Mouse (Mus musculus): ENCODE data around the gene Ptbp3. TPM values are rescaled to one million over a fixed set of nuclear protein-coding genes. Genes with fewer than 3 reads are reported as not detected.

The Ptbp3 gene
- total RNA-seq, 2 experiments from 2014 or later, result 30.4 to 31.2 TPM

DNA sequence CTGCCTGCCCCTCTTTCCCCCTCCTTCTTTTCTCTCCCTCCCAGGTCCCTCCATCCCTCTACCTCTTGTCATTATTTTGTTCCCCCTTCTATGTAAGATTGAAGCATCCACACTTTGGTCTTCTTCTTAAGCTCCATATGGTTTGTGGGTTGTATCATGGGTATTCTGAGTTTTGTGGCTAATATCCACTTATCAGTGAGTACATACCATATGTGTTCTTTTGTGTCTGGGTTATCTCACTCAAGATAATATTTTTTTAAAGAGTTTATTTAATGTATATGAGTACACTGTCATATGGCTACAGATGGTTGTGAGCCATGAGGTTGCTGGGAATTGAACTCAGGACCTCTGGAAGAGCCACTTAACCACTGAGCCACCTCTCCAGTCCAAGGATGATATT, 38.8 kb downstream of the Ptbp3 start:
- DNase-seq, result no peak
- intact Hi-C loops (cut with DNase I), result no loop called here

- no peak for DNase-seq
- intact Hi-C loops (cut with DNase I), result no loop called here
Measured at GRCm38 (mm10) chr4:59509558-59509957, 39.6 kb downstream of the Ptbp3 start.

DNA sequence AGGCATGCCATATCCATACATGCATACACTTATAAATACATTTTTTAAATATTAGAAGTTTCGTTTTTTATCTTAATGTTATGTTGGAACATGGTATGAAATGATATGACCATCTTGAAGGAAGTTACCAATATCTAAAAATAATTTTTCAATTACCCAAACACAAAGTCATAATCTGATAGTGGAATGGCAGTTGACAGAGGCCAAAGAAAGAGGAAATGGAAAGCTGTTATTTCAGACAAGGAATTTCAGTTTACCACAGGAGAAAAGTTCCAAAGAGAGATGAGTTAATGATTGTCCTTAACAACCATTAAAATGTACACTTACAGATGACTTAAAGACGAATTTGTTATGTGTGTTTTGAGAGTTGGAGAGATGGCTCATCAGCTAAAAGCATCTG, 41.4 kb downstream of the Ptbp3 start:
- intact Hi-C loops (cut with DNase I), result no loop called here
- DNase-seq, result no peak

DNA sequence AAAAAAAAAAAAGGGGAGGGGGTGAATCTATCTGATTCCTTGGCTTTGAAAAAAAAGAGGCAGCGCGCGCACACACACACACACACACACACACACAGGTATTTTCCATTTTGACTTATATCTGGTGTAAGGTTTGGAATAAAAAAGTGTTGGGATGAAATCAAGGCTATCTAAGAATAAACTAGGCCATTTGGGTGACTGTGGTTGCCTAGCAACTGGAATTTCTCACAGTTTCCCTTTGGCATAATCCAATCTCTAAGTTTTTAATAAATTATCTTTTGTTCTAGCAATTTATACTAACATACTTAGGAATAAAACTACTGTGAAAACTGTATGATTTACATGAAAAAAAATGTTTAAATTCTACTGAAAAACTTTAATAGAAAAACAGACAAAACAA, 42.5 kb downstream of the Ptbp3 start:
- no peak for DNase-seq
- intact Hi-C loops (cut with DNase I), result no loop called here

DNA sequence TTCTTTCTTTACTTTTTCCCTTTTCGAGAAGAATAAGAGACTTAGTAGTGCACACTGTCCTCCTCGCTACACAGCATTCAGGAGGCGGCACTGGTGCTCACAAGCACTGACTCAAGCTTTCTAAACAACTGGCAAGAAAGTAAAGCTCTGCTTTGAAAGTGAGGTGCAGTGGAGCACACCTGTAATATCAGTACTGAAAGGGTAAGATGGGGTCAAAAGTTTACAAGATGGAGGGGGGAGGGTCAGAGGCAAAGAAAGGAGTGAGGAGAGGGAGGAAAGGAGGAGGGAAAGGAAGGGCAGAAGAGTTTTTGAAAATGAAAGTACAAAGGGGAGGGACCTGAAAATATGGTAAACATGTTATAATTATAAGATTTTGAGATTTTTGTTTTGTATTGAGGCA, 43.7 kb downstream of the Ptbp3 start:
- intact Hi-C loops (cut with DNase I), result no loop called here

GRCm38 (mm10) chr4:59491097-59491496, 58.1 kb downstream of the Ptbp3 start:
- intact Hi-C loops (cut with DNase I), result no loop called here
- DNase-seq, result no peak

More for the DNA sequence above, 43.7 kb downstream of the Ptbp3 start:
- no peak for DNase-seq

DNA sequence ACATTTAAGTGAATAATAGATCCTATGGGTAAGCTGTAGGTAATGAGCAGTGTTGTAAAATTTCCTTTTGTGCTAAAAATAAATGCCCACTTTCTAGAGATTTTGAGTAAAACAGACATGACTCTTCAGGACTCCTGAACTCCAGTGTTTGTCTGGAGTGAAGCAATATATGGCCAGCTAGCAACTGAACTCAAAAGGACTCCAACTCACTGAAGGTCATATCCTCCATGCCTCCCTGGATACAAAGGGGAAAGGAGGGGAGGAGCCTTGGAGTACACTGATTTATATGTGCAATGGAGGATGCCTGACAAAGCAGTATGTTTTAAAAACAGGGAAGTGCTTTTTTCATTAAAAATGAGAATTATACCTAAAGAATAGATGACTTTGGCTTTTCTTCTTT, 77.9 kb downstream of the Ptbp3 start:
- no peak for DNase-seq
- intact Hi-C loops (cut with DNase I), result no loop called here

DNA sequence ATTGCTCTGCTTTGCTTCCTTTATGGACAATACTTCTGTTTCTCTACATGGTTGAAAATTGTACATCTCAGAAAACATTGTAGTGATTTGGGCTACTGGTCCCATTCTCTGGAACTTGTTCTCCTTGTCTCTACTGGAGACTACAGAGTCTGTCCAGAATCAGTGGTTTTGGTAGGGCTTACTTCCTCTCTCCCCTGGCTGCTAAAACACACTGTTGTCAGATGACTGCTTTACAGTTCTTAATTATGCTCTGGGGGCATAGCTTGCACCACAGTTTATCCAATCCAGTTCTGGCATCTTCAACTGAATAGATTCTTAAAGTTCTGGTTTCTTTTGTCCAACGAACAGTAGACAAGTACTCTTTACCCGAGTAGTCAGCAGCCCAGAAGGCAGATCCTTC, 83.7 kb downstream of the Ptbp3 start:
- no peak for DNase-seq
- intact Hi-C loops (cut with DNase I), result no loop called here

DNA sequence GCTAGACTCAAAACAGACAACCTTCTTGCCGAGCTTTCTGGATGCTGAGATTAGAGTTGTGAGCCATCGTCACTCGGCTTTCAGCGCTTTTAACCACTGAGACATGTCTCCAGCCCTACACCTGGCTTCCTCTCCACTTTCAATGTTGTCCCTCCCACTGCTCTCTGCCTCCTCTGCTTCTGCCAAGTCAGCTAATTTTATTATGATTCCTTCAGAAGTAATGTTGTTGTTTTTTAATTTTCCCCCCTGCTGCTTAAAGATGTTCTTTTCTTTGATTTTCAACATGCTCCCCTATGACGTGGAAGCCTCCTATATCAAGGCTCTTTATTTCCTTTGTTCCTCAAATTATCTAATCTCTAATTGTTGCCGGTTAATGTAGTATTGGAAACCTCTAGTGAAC, 84.5 kb downstream of the Ptbp3 start:
- intact Hi-C loops (cut with DNase I), result no loop called here
- DNase-seq, result no peak

DNA sequence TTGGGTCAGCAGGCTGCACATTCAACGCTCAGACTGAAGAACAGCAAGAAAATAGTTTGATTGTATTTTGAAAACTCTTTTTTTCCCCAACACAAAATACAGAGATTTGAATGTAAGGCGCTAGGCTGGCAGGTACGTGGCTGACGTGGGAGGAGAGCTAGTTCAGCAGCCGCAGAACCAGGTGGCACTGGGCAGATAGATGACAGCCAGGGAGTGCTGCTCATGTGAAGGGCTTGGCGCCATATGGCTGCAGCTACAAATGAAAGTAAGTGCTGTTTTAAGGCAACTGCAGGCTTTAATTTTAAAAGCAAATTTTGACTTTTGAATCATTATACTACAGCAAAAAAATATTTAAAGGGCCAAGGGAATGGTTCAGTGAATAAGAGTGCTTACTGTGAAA, 86.7 kb downstream of the Ptbp3 start:
- intact Hi-C loops (cut with DNase I), result no loop called here
- DNase-seq, result no peak

GRCm38 (mm10) chr4:59461116-59461727, 87.9 kb downstream of the Ptbp3 start:
- no peak for DNase-seq
- intact Hi-C loops (cut with DNase I), result no loop called here

- DNase-seq, result no peak
- intact Hi-C loops (cut with DNase I), result no loop called here
Measured at GRCm38 (mm10) chr4:59459216-59459955, 89.8 kb downstream of the Ptbp3 start.

GRCm38 (mm10) chr4:59457941-59458340, 91.2 kb downstream of the Ptbp3 start:
- intact Hi-C loops (cut with DNase I), result no loop called here
- peak in 1 of 2 experiments; percentile 31 for DNase-seq

DNA sequence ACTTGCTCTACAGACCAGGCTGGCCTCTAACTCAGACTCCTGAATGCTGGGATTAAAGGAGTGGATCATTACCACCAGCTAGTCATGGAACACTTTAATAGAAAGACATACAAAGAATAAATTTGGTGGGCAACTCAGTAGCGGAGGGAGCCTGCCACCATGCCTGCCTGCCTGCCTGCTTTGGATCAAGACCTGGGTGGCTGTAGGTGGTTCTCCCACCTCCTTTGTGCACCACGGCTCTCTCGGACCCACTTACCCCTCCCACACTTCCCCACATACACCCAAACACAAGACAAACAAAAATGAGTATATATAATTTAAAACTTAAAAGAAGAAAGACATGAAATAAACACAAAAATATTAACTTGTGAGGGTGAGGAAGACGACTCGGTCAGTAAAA, 92.1 kb downstream of the Ptbp3 start:
- intact Hi-C loops (cut with DNase I), result no loop called here

DNA sequence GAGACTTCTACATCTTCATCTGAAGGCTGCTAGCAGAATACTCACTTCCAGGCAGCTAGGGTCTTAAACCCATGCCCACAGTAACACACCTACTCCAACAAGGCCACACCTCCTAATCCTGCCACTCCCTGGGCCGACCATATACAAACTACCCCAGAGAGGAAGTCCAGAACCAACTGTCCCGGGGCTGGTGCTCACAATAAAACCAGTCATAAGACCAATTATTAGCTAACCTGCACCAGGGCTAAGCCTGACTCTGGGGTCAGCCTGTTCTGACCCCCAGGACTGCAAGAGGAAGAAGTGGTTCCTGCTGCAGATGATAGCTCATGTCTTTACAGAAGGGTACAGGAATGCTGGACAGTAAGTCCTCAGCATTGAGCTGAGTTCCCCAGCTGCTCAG, 93.7 kb downstream of the Ptbp3 start:
- no peak for DNase-seq
- intact Hi-C loops (cut with DNase I), result no loop called here

More for the DNA sequence above, 92.1 kb downstream of the Ptbp3 start:
- no peak for DNase-seq

DNA sequence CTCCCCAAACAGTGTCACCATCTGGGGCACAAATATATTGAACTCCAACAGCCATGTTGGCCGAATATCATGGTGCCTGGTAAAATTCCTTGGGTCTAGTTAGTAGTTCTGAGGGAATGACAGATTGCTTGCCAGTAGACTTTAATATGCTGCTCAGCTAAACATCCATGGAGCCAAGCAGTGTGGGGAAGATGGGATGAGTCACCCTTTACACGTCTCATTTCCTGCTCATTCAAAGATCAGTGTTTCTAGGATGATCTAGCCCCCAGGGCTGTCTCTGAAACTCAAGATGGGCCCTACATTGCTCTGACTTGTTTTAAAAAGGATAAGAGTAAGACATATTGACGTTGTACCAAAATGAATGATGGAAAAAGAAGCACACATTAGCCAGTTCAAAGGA, 95.1 kb downstream of the Ptbp3 start:
- intact Hi-C loops (cut with DNase I), result no loop called here
- DNase-seq, result no peak

DNA sequence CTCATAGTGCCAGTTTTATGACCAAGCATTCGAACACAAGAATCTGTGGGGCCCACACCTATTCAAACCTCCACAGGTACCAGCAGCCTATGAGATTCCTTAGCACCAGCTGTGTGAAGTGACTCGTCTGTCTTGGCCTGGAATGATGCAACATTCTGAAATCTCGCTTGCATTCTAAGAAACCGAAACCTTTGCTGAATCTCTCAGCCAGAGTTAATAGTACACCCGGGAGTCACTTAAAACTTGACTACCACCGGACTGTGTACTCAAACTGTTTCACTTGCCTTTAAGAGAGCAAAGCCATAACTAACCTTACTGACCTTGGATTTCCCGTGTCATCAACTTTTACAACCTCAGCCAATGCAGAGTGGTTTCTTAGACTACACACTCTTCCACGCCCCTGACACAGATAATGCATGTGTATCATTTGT, 96.6 kb downstream of the Ptbp3 start:
- intact Hi-C loops (cut with DNase I), result no loop called here
- no peak for DNase-seq

- DNase-seq, result no peak
- intact Hi-C loops (cut with DNase I), result no loop called here
Measured at GRCm38 (mm10) chr4:59450906-59451305, 98.3 kb downstream of the Ptbp3 start.

DNA sequence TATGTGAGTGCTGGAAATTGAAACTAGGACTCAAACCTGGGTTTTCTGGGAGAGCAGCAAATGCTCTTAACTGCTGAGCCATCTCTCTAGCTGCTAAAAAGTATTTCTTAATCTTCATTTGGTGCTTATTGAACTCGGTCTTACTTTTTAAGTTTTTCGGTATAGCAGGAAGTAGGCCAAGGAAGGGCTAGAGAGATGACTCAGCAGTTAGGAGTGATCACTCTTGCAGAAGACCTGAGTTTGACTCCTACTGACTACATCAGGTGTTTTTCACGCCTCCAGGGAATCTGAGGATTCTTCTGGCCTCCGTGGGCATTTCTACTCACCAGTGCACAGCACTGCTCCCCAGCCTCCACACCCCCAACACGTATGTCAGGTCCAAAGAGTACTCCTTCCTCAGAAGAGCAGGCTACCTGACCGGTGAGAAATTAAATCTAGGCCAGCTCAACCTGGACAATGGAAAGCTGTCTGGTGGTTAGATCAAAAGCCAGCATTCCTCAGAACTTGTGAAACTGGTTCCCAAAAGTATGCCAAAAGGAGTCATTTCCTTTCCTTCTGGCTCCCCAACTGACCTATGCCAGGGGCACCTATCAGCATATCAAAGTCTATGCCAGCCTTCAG, 98.8 kb downstream of the Ptbp3 start:
- no peak for DNase-seq
- intact Hi-C loops (cut with DNase I), result no loop called here

DNA sequence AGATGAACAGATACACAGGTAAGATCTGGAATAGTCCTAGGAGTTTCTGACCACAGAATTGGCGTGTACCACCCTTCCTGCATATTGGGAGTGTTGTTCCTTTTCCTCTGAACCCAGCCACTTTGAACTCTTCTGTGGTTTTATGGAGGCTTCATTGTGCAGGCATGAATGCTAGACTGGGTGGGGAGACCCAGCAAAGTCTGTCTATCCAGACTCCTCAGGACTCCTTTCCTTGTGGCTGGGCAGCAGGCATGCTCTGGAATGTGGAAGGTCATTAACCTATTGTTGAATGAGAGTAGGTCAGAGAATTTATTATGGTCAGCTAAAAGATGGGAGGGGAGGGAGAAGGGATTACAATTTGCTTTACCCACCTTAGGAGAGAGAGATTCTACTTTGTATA, 101.9 kb downstream of the Ptbp3 start:
- intact Hi-C loops (cut with DNase I), result no loop called here
- DNase-seq, result no peak

- DNase-seq, result no peak
Measured at GRCm38 (mm10) chr4:59445516-59445915, 103.6 kb downstream of the Ptbp3 start.

DNA sequence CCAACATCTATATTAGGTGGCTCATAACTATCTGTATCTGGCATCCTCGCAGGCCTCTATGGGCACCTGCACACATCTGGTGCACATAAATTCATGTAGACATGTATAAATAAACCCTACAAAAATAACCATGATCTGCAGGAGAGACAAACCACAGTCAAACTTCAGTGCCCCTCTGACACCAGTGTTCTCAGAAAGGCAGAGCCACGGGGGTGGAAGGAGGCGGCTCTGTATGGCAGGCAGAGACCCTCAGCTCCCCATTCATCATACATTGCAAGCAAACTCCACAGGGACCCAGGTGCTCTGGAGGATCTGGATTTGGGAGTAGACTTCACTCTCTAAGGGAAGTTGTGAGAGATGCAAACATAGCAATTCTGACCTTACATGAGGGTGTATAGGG, 104.2 kb downstream of the Ptbp3 start:
- intact Hi-C loops (cut with DNase I), result no loop called here
- DNase-seq, result no peak

More at GRCm38 (mm10) chr4:59445516-59445915, 103.6 kb downstream of the Ptbp3 start:
- intact Hi-C loops (cut with DNase I), result no loop called here

All from heart, postnatal 36 days (tissue).